Mouse (Mus musculus) CH12.LX (cell line): ENCODE results near the gene Cables2. TPM values are rescaled to one million over a fixed set of nuclear protein-coding genes. Genes with fewer than 3 reads are reported as not detected.

Experiments used
- DNase-seq: peaks from one replicate; pipeline ENCODE4 v3.0.0-alpha.2; 2013; ENCODE audit errors: extremely low read depth
- H3K27ac ChIP-seq: 2 replicates; pipeline ENCODE4 v1.5.1; 2012; ENCODE audit warnings: low read depth, mild to moderate bottlenecking, control low read depth, moderate library complexity; ENCODE audit not compliant: insufficient read depth
- H3K27me3 ChIP-seq: replicated peaks from 2 replicates; pipeline ENCODE3; 2012; ENCODE audit warnings: inconsistent platforms
- H3K36me3 ChIP-seq, 2 experiments: replicated peaks in 1 of 2; 2 replicates each; pipeline versions ENCODE3 to v1.6.1; 2012; ENCODE audit warnings: inconsistent platforms in 1 of 2, low read length in 1 of 2, mild to moderate bottlenecking in 1 of 2, mixed read lengths in 1 of 2, moderate library complexity in 1 of 2; ENCODE audit not compliant: control insufficient read depth in 1 of 2, insufficient read depth in 1 of 2
- H3K4me1 ChIP-seq, 2 experiments: 2 replicates each; pipeline ENCODE4 v1.6.1; 2012; ENCODE audit warnings: inconsistent platforms in 1 of 2, moderate library complexity in 1 of 2; ENCODE audit not compliant: insufficient read depth in 2 of 2, control insufficient read depth in 1 of 2
- H3K4me2 ChIP-seq: 2 replicates; pipeline ENCODE4 v1.6.1; 2012; ENCODE audit warnings: low read depth, mild to moderate bottlenecking, control low read depth; ENCODE audit not compliant: poor library complexity, insufficient read depth, severe bottlenecking
- H3K4me3 ChIP-seq, 3 experiments: fragments of 150-350 bp in 1 of 3; sonication (generic) in 1 of 3; replicated peaks in 1 of 3; 2 replicates each; pipeline versions ENCODE3 to v1.5.1; 2011 to 2012; ENCODE audit warnings: low read depth in 2 of 3, low read length in 2 of 3, mild to moderate bottlenecking in 2 of 3, moderate library complexity in 2 of 3, control low read depth in 1 of 3, improper control_type of control experiment in 1 of 3, inconsistent platforms in 1 of 3, mixed read lengths in 1 of 3; ENCODE audit not compliant: poor library complexity in 1 of 3
- H3K79me2 ChIP-seq: replicated peaks from 2 replicates; pipeline ENCODE4 v1.6.1; 2012; ENCODE audit warnings: mild to moderate bottlenecking, moderate library complexity; ENCODE audit not compliant: control insufficient read depth, poor library complexity, insufficient read depth, severe bottlenecking; ENCODE audit errors: extremely low read depth
- H3K9ac ChIP-seq: 2 replicates; pipeline ENCODE4 v1.6.1; 2012; ENCODE audit warnings: low read depth, mild to moderate bottlenecking, control low read depth, moderate library complexity; ENCODE audit not compliant: insufficient read depth
- H3K9me3 ChIP-seq: replicated peaks from 2 replicates; pipeline ENCODE3; 2012; ENCODE audit warnings: low read length, inconsistent platforms, mixed read lengths
- BHLHE40 ChIP-seq: IDR thresholded peaks from 2 replicates; pipeline ENCODE4 v1.6.1; 2011; ENCODE audit warnings: mild to moderate bottlenecking, low read depth, low read length, improper control_type of control experiment
- EP300 ChIP-seq: IDR thresholded peaks from 2 replicates; pipeline ENCODE4 v1.6.1; 2011; ENCODE audit warnings: low read length, improper control_type of control experiment
- HCFC1 ChIP-seq: IDR thresholded peaks from 2 replicates; pipeline ENCODE4 v1.6.1; 2012; ENCODE audit warnings: low read depth, mild to moderate bottlenecking, inconsistent platforms, low read length, improper control_type of control experiment
- IRF4 ChIP-seq: IDR thresholded peaks from 2 replicates; pipeline ENCODE4 v1.6.1; 2014; ENCODE audit warnings: low read depth, mild to moderate bottlenecking, inconsistent platforms, low read length, improper control_type of control experiment
- JUN ChIP-seq: IDR thresholded peaks from 2 replicates; pipeline ENCODE4 v1.6.1; 2011; ENCODE audit warnings: low read depth, mild to moderate bottlenecking, low read length, improper control_type of control experiment, moderate library complexity; ENCODE audit not compliant: insufficient read depth
- JUND ChIP-seq: conservative IDR thresholded peaks from 2 replicates; pipeline ENCODE4 v1.6.1; 2011; ENCODE audit warnings: low read depth, low read length, improper control_type of control experiment
- MEF2A ChIP-seq: IDR thresholded peaks from 2 replicates; pipeline ENCODE4 v1.6.1; 2014; ENCODE audit warnings: low read depth, mild to moderate bottlenecking, inconsistent platforms, low read length, improper control_type of control experiment, borderline replicate concordance
- MXI1 ChIP-seq: IDR thresholded peaks from 2 replicates; pipeline ENCODE4 v1.6.1; 2011; ENCODE audit warnings: mild to moderate bottlenecking, low read depth, low read length, improper control_type of control experiment
- NELFE ChIP-seq: IDR thresholded peaks from 2 replicates; pipeline ENCODE4 v1.6.1; 2011; ENCODE audit warnings: low read depth, low read length, improper control_type of control experiment
- TBP ChIP-seq: conservative IDR thresholded peaks from 2 replicates; pipeline ENCODE4 v1.6.1; 2011; ENCODE audit warnings: low read depth, low read length, improper control_type of control experiment
- TCF12 ChIP-seq: IDR thresholded peaks from 2 replicates; pipeline ENCODE4 v1.6.1; 2014; ENCODE audit warnings: low read depth, mild to moderate bottlenecking, inconsistent platforms, low read length, improper control_type of control experiment
- USF1 ChIP-seq: IDR thresholded peaks from 2 replicates; pipeline ENCODE4 v1.6.1; 2014; ENCODE audit warnings: low read depth, mild to moderate bottlenecking, inconsistent platforms, low read length, improper control_type of control experiment
- ZC3H11A ChIP-seq: IDR thresholded peaks from 2 replicates; pipeline ENCODE4 v1.6.1; 2012; ENCODE audit warnings: low read depth, mild to moderate bottlenecking, inconsistent platforms, low read length, improper control_type of control experiment
- ZKSCAN1 ChIP-seq: IDR thresholded peaks from 2 replicates; pipeline ENCODE4 v1.6.1; 2012; ENCODE audit warnings: low read depth, inconsistent platforms, low read length, improper control_type of control experiment, borderline replicate concordance
- ZNF384 ChIP-seq: IDR thresholded peaks from 2 replicates; pipeline ENCODE4 v1.6.1; 2012; ENCODE audit warnings: low read depth, low read length, improper control_type of control experiment, inconsistent platforms
- dilution Hi-C: fragments of 300-500 bp; cut with MboI; formaldehyde crosslinking; loops from 2 replicates; pipeline ENCODE4 v1.14.3; 2020; ENCODE audit warnings: low sequenced_read_pairs; ENCODE audit not compliant: extremely low pct_unique_long_range_greater_than_20kb, extremely low pct_ligation_motif_present
- in situ Hi-C: fragments of 300-500 bp; cut with MboI; formaldehyde crosslinking; loops from 3 replicates; pipeline ENCODE4 v1.14.3; 2019; ENCODE audit warnings: low sequenced_read_pairs, low pct_ligation_motif_present, low pct_unique_long_range_greater_than_20kb, mixed read lengths
- polyA plus RNA-seq: library from polyadenylated mRNA; unstranded; fragments of >175 nt; gene quantifications from 2 replicates; pipeline ENCODE4 v1.2.1, GENCODE M21; 2012; ENCODE audit warnings: low read depth; ENCODE audit not compliant: insufficient read length
- total RNA-seq, 2 experiments: library from RNA; depleted of rRNA; stranded (reverse); fragments of 300-350 nt in 1 of 2; fragments of >200 nt in 1 of 2; gene quantifications; 2 replicates each; pipeline ENCODE4 v1.2.3; 2012 to 2014

Cables2 gene
- total and polyA plus RNA-seq, 3 experiments, result 13.0 to 29.9 (median 17.2) TPM

- dilution Hi-C loops (no loop called here), in situ Hi-C loops (no loop called here)
- H3K4me1 ChIP-seq, result peaks cover 0 to 8% of the 10 kb centered on the region in 2 experiments; a peak in 1 of 4 replicates
- TF ChIP-seq ZKSCAN1 (no peak), IRF4 (no peak), ZC3H11A (no peak), HCFC1 (no peak), TBP (no peak), JUND (no peak), ZNF384 (no peak), JUN (no peak), EP300 (no peak), TCF12 (no peak), NELFE (no peak), MEF2A (no peak), USF1 (no peak), BHLHE40 (no peak), MXI1 (no peak)
- no peak overlapping the region for H3K4me3 ChIP-seq
- H3K27ac ChIP-seq, result no peak overlapping the region
- no peak for DNase-seq
- H3K9ac ChIP-seq, result no peak overlapping the region
- H3K27me3 ChIP-seq, result peaks cover 24% of the 10 kb centered on the region
- H3K36me3 ChIP-seq, result no peaks in the 10 kb centered on the region
- H3K4me2 ChIP-seq, result no peak overlapping the region
- H3K9me3 ChIP-seq, result peaks cover 4% of the 10 kb centered on the region
- H3K79me2 ChIP-seq, result no peaks in the 10 kb centered on the region
Observed at GRCm38 (mm10) chr2:180208976-180209375, 64.3 kb downstream of the Cables2 start.

Other genes starting within 250 kb of the Cables2 start
- gene Lsm14b, start 248.5 kb downstream of the Cables2 start, total RNA-seq (2012; rRNA removed), result 16.5 and 16.9 TPM in 2 replicates
- gene Lsm14b, start 248.5 kb downstream of the Cables2 start, total RNA-seq (2014; rRNA removed), result 12.2 and 12.6 TPM in 2 replicates
- gene Lsm14b, start 248.5 kb downstream of the Cables2 start, polyA plus RNA-seq, result 15.3 and 15.6 TPM in 2 replicates
- 443 and 533 TPM in 2 replicates for gene Psma7, start 231.1 kb downstream of the Cables2 start, total RNA-seq (2012; rRNA removed)
- gene Psma7, start 231.1 kb downstream of the Cables2 start, total RNA-seq (2014; rRNA removed), result 569 and 598 TPM in 2 replicates
- 418 and 466 TPM in 2 replicates for gene Psma7, start 231.1 kb downstream of the Cables2 start, polyA plus RNA-seq
- 2.1 and 3.0 TPM in 2 replicates for gene Ss18l1, start 231.0 kb downstream of the Cables2 start, total RNA-seq (2012; rRNA removed)
- gene Ss18l1, start 231.0 kb downstream of the Cables2 start, total RNA-seq (2014; rRNA removed), result 2.0 TPM in 2 replicates
- gene Ss18l1, start 231.0 kb downstream of the Cables2 start, polyA plus RNA-seq, result 1.7 and 2.1 TPM in 2 replicates
- 24.7 and 31.8 TPM in 2 replicates for gene Mtg2, start 202.9 kb downstream of the Cables2 start, total RNA-seq (2012; rRNA removed)
- gene Mtg2, start 202.9 kb downstream of the Cables2 start, total RNA-seq (2014; rRNA removed), result 24.1 and 26.5 TPM in 2 replicates
- gene Mtg2, start 202.9 kb downstream of the Cables2 start, polyA plus RNA-seq, result 23.5 and 28.6 TPM in 2 replicates
- not detected in 2 replicates for gene Hrh3, start 169.0 kb downstream of the Cables2 start, total RNA-seq (2012; rRNA removed)
- gene Hrh3, start 169.0 kb downstream of the Cables2 start, total RNA-seq (2014; rRNA removed), result not detected in 2 replicates
- gene Hrh3, start 169.0 kb downstream of the Cables2 start, polyA plus RNA-seq, result not detected in 2 replicates
- gene Osbpl2, start 154.2 kb downstream of the Cables2 start, total RNA-seq (2012; rRNA removed), result 11.4 and 12.0 TPM in 2 replicates
- 12.8 and 13.4 TPM in 2 replicates for gene Osbpl2, start 154.2 kb downstream of the Cables2 start, total RNA-seq (2014; rRNA removed)
- gene Osbpl2, start 154.2 kb downstream of the Cables2 start, polyA plus RNA-seq, result 15.6 and 16.9 TPM in 2 replicates
- 116 and 167 TPM in 2 replicates for gene Adrm1, start 102.0 kb downstream of the Cables2 start, total RNA-seq (2012; rRNA removed)
- gene Adrm1, start 102.0 kb downstream of the Cables2 start, total RNA-seq (2014; rRNA removed), result 107 and 127 TPM in 2 replicates
- 121 and 148 TPM in 2 replicates for gene Adrm1, start 102.0 kb downstream of the Cables2 start, polyA plus RNA-seq
- 0.46 and 0.85 TPM in 2 replicates for gene Lama5, start 47.6 kb downstream of the Cables2 start, total RNA-seq (2012; rRNA removed)
- gene Lama5, start 47.6 kb downstream of the Cables2 start, total RNA-seq (2014; rRNA removed), result 0.16 and 0.20 TPM in 2 replicates
- gene Lama5, start 47.6 kb downstream of the Cables2 start, polyA plus RNA-seq, result 0.45 and 0.67 TPM in 2 replicates
- gene Rps21, start 16.1 kb downstream of the Cables2 start, total RNA-seq (2012; rRNA removed), result 3,654 and 3,770 TPM in 2 replicates
- 1,686 and 1,748 TPM in 2 replicates for gene Rps21, start 16.1 kb downstream of the Cables2 start, total RNA-seq (2014; rRNA removed)
- gene Rps21, start 16.1 kb downstream of the Cables2 start, polyA plus RNA-seq, result 705 and 1,020 TPM in 2 replicates
- not detected in 2 replicates for gene Rbbp8nl, start 16.4 kb upstream of the Cables2 start, total RNA-seq (2012; rRNA removed)
- not detected in 2 replicates for gene Rbbp8nl, start 16.4 kb upstream of the Cables2 start, total RNA-seq (2014; rRNA removed)
- not detected in 2 replicates for gene Rbbp8nl, start 16.4 kb upstream of the Cables2 start, polyA plus RNA-seq
- gene Gata5, start 61.2 kb upstream of the Cables2 start, total RNA-seq (2012; rRNA removed), result not detected in 2 replicates
- not detected in 2 replicates for gene Gata5, start 61.2 kb upstream of the Cables2 start, total RNA-seq (2014; rRNA removed)
- not detected in 2 replicates for gene Gata5, start 61.2 kb upstream of the Cables2 start, polyA plus RNA-seq
- 3.9 and 4.8 TPM in 2 replicates for gene Slco4a1, start 182.7 kb upstream of the Cables2 start, total RNA-seq (2012; rRNA removed)
- gene Slco4a1, start 182.7 kb upstream of the Cables2 start, total RNA-seq (2014; rRNA removed), result 1.4 and 1.9 TPM in 2 replicates
- gene Slco4a1, start 182.7 kb upstream of the Cables2 start, polyA plus RNA-seq, result 4.3 and 5.4 TPM in 2 replicates
- not detected in 2 replicates for gene Ntsr1, start 226.5 kb upstream of the Cables2 start, total RNA-seq (2012; rRNA removed)
- not detected in 2 replicates for gene Ntsr1, start 226.5 kb upstream of the Cables2 start, total RNA-seq (2014; rRNA removed)
- not detected in 2 replicates for gene Ntsr1, start 226.5 kb upstream of the Cables2 start, polyA plus RNA-seq